Mouse (Mus musculus): ENCODE measurements around the gene Tmc4. TPM values are rescaled to one million over a fixed set of nuclear protein-coding genes. Genes with fewer than 3 reads are reported as not detected.
A peak's percentile ranks its signal among the peaks of the same experiment; 100 is the strongest.
"Not testable (repeated sequence)": the region's sequence is repeated elsewhere in the genome, so short reads cannot be mapped to it uniquely, and the experiment has no call there.

Tmc4 gene
- 60.3 and 69.0 TPM in 2 replicates for polyA plus RNA-seq (2015; fragmentation: Nextera tagmentation; extraction: Ambion mirVana)

DNA sequence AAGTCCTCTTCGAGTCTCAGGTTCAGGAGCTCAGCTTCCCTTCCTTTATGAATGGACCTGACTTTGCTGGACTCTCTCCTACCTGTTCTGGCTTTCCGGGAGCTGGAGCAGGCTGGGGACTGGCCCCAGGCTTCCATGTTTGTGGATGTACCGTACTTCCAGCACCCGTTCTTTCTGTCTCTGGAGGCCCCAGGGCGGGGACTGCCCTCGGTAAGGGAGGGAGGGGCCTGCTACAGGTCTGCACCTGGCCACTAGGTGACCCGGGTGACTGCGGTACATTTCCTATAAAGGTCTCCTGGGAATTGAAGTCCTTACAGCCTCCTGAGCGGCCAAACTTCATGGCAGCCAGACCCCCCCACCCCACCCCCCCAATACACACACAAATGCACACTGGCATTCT, at the start of gene Tmc4:
Gene Tmc4 (minus strand): TSS at position 212 of the 400 bp plus-strand sequence.
- H3K4me2 ChIP-seq (replicated peaks; ENCODE audit: low read depth, low read length) = peak within 1 kb of the TSS; percentile 48
- TF ChIP-seq CTCF (IDR thresholded peaks at IDR 0.05) (peak; percentile 48), EP300 (IDR thresholded peaks at IDR 0.05) (no peak)
- ATAC-seq = peak; percentile 85
- no peaks in the 10 kb centered on the region for H3K9me3 ChIP-seq (ENCODE audit: low read length)
- H3K9ac ChIP-seq (replicated peaks; ENCODE audit: low read depth) = peak within 1 kb of the TSS; percentile 29
- peak within 1 kb of the TSS; percentile 64; the same call in 1 of the 2 replicates for H3K27ac ChIP-seq (ENCODE audit: low read length)
- 34% methylated on average over 9 of the region's 9 CpGs for WGBS
- H3K36me3 ChIP-seq (ENCODE audit: insufficient read depth, low read length) = no peaks in the 10 kb centered on the region
- no peaks in the 10 kb centered on the region for H3K27me3 ChIP-seq (replicated peaks; ENCODE audit: insufficient read depth, low read length)
- DNase-seq (ENCODE audit: low spot score) = peak; percentile 74
- H3K4me1 ChIP-seq (ENCODE audit: insufficient read depth, low read depth, low read length) = no peaks in the 10 kb centered on the region
- H3K4me3 ChIP-seq (ENCODE audit: low read depth, low read length) = peak within 1 kb of the TSS; percentile 25

DNA sequence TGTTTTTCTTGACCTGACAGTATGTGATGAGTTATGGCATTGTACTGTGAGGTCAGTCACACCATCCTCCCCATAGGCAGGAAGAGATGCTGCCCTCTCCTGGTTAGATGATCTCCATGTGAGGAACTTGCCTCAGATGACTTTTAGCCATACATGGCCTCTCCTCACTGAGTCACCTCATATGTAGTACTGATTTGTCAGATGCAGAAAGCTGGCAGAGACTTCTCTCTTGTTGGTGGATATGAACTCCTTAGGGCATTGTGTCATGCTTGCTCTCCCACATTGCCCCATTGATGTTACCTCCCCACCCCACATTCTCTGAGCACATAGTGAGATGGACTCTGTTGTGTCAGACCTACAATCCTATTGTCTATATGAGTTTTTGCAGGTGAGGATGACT, 48.1 kb upstream of the Tmc4 start:
- not testable (repeated sequence) for H3K4me1 ChIP-seq (ENCODE audit: insufficient read depth, low read depth, low read length); H3K27ac ChIP-seq (ENCODE audit: low read length); H3K9ac ChIP-seq (replicated peaks; ENCODE audit: low read depth); ATAC-seq; H3K4me2 ChIP-seq (replicated peaks; ENCODE audit: low read depth, low read length); H3K36me3 ChIP-seq (ENCODE audit: insufficient read depth, low read length); H3K27me3 ChIP-seq (replicated peaks; ENCODE audit: insufficient read depth, low read length); DNase-seq (ENCODE audit: low spot score); H3K4me3 ChIP-seq (ENCODE audit: low read depth, low read length); H3K9me3 ChIP-seq (ENCODE audit: low read length)

DNA sequence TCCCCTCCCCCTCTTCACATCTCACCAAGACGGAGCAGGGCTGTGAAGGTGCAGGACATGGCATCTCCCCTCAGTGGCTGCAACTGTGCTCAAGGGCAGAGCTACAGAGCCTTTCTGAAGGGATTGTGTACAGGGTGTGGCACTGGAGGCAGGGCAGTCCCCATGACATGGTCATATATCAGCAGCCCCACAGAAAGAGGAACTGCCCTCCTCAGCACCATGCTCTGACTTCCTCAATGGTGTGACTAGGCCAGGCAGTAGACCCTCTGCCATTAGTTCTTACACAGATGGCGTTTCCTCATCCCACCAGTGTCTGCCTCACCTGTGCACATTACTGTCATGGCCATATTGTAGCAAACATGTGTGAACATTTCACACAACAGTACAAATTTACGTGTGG, 42.9 kb upstream of the Tmc4 start, which contains the start of gene Pirb:
Gene Pirb (minus strand): TSS at position 124 of the 400 bp plus-strand sequence.
- WGBS = no CpG with 5 or more reads among the region's 3 CpGs
- not testable (repeated sequence) for H3K4me1 ChIP-seq (ENCODE audit: insufficient read depth, low read depth, low read length); ATAC-seq

DNA sequence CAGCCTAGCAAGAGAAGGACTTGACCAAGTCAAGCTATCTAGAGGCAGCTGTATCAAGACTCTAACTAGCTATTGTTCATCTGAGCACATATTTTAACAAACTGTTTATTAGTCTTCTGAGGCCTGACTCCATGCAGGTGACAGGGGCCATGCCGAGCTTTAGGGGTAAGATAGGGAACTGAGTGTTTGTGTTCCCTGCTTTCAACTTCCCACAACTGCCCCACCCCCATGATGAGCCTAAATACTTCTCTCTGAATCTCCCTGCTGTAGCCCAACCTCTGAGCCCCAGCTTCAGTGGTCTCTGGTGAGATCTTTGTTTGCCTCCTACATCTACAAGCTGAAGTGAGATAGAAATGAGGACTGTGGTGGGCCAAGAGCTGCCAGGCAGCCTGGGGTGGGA, 37.9 kb upstream of the Tmc4 start:
- Histone ChIP-seq H3K36me3 (ENCODE audit: insufficient read depth, low read length) (no peaks in the 10 kb centered on the region), H3K4me3 (ENCODE audit: low read depth, low read length) (no peak overlapping the region), H3K27me3 (replicated peaks; ENCODE audit: insufficient read depth, low read length) (no peaks in the 10 kb centered on the region), H3K4me1 (ENCODE audit: insufficient read depth, low read depth, low read length) (no peaks in the 10 kb centered on the region), H3K9ac (replicated peaks; ENCODE audit: low read depth) (no peak overlapping the region), H3K27ac (ENCODE audit: low read length) (no peak overlapping the region), H3K4me2 (replicated peaks; ENCODE audit: low read depth, low read length) (no peak overlapping the region), H3K9me3 (ENCODE audit: low read length) (no peaks in the 10 kb centered on the region)
- DNase-seq (ENCODE audit: low spot score) = no peak
- 5% methylated on average over 1 of the region's 1 CpGs for WGBS
- TF ChIP-seq CTCF (IDR thresholded peaks at IDR 0.05) = no peak
- TF ChIP-seq EP300 (IDR thresholded peaks at IDR 0.05) = no peak
- no peak for ATAC-seq

More for the DNA sequence above, 42.9 kb upstream of the Tmc4 start, which contains the start of gene Pirb:
- not testable (repeated sequence) for H3K9me3 ChIP-seq (ENCODE audit: low read length); DNase-seq (ENCODE audit: low spot score); H3K36me3 ChIP-seq (ENCODE audit: insufficient read depth, low read length); H3K4me2 ChIP-seq (replicated peaks; ENCODE audit: low read depth, low read length); H3K27me3 ChIP-seq (replicated peaks; ENCODE audit: insufficient read depth, low read length); H3K27ac ChIP-seq (ENCODE audit: low read length); H3K4me3 ChIP-seq (ENCODE audit: low read depth, low read length); H3K9ac ChIP-seq (replicated peaks; ENCODE audit: low read depth)

DNA sequence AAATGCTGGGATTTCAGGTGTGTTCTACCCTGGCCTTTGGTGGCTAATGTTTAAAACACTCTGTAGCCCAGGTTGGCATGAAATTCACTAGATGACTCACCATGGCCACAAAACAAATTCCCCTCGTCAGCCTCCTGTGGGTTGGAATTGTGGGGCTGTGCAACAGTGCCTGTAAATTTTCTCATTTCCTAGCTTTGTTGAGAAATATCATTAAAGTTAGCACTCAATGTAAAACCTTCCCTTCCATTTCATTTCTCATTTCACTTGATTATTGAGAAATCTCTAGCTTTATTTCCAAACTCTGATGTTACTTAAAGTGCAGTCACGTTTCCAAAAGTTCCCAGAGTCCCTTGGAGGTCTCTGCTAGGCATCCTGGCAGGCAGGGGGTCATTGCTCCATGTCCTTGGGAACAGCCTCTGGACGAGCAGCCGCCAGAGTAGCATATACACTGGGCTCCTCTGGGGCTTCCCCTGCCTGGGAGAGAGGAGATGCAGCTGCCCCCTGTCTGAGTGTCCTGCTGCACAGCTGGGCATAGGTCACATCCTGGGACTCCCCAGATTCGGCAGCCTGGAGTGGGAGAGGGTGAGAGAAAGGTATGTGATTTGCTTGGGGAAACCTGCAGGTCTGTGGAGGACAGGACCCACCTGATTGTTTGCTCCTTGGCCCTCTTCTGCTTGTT, 35.0 kb upstream of the Tmc4 start:
- no peaks in the 10 kb centered on the region for H3K9me3 ChIP-seq (ENCODE audit: low read length)
- TF ChIP-seq EP300 (IDR thresholded peaks at IDR 0.05) = peak; percentile 39; the same call in 1 of the 2 replicates
- TF ChIP-seq CTCF (IDR thresholded peaks at IDR 0.05) = no peak
- H3K4me3 ChIP-seq (ENCODE audit: low read depth, low read length) = no peak overlapping the region
- no peaks in the 10 kb centered on the region for H3K4me1 ChIP-seq (ENCODE audit: insufficient read depth, low read depth, low read length)
- DNase-seq (ENCODE audit: low spot score) (peak; percentile 87), ATAC-seq (peak; percentile 95)
- H3K36me3 ChIP-seq (ENCODE audit: insufficient read depth, low read length) = no peaks in the 10 kb centered on the region
- no peaks in the 10 kb centered on the region for H3K27me3 ChIP-seq (replicated peaks; ENCODE audit: insufficient read depth, low read length)
- no peak overlapping the region for H3K9ac ChIP-seq (replicated peaks; ENCODE audit: low read depth)
- no peak overlapping the region for H3K27ac ChIP-seq (ENCODE audit: low read length)
- no peak overlapping the region for H3K4me2 ChIP-seq (replicated peaks; ENCODE audit: low read depth, low read length)
- whole genome bisulfite sequencing = 29% methylated on average over 5 of the region's 5 CpGs

DNA sequence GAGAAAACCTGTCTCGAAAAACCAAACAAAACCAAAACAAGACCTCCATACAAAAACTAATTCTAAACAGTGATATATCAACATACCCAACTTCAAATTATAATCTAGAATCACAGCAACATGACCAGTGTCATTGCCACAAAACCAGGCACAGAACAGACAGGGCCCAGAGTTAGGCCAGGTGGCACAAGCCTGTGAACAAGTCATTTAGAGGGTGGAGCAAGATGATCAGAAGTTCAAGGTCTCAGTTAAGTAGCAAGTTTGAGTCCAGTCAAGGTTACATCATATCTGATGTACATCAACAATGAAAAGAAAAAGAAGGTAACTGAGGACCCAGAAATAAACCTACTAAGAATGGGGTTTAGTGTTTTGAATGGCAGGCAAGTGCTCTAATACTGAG, 31.6 kb upstream of the Tmc4 start:
- no peak for DNase-seq (ENCODE audit: low spot score)

DNA sequence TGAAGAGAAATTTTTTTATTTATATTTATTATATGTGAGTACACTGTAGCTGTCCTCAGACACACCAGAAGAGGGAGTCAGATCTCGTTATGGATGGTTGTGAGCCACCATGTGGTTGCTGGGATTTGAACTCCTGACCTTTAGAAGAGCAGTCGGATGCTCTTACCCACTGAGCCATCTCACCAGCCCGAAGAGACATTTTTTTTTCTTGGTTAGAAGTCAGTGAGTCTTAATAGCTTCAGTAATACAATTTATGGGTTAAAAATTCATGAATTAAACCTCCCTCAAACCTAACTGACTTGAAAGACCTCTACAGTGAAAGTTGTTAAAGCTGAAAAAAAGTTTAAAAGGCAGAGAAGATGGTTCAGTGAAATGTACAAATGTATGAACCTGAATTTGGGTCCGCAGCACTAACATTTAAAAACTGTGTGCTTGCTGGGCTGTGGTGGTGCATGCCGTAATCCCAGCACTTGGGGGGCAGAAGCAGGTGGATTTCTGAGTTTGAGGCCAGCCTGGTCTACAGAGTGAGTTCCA, 31.2 kb upstream of the Tmc4 start:
- WGBS = 35% methylated on average over 5 of the region's 5 CpGs
- H3K4me1 ChIP-seq (ENCODE audit: insufficient read depth, low read depth, low read length) = peaks cover 11% of the 10 kb centered on the region; the same call in 1 of the 2 replicates
- DNase-seq (ENCODE audit: low spot score); H3K4me3 ChIP-seq (ENCODE audit: low read depth, low read length); ATAC-seq; H3K36me3 ChIP-seq (ENCODE audit: insufficient read depth, low read length); H3K9me3 ChIP-seq (ENCODE audit: low read length); H3K9ac ChIP-seq (replicated peaks; ENCODE audit: low read depth); H3K4me2 ChIP-seq (replicated peaks; ENCODE audit: low read depth, low read length); H3K27me3 ChIP-seq (replicated peaks; ENCODE audit: insufficient read depth, low read length); H3K27ac ChIP-seq (ENCODE audit: low read length): not testable (repeated sequence)

More for the DNA sequence above, 31.6 kb upstream of the Tmc4 start:
- no peak overlapping the region for H3K4me3 ChIP-seq (ENCODE audit: low read depth, low read length)
- H3K27me3 ChIP-seq (replicated peaks; ENCODE audit: insufficient read depth, low read length) = no peaks in the 10 kb centered on the region
- H3K4me1 ChIP-seq (ENCODE audit: insufficient read depth, low read depth, low read length) = peaks cover 10% of the 10 kb centered on the region; the same call in 1 of the 2 replicates
- H3K36me3 ChIP-seq (ENCODE audit: insufficient read depth, low read length) = peaks cover 9% of the 10 kb centered on the region; the same call in 1 of the 2 replicates
- no peak overlapping the region for H3K9ac ChIP-seq (replicated peaks; ENCODE audit: low read depth)
- H3K4me2 ChIP-seq (replicated peaks; ENCODE audit: low read depth, low read length) = no peak overlapping the region
- no peak overlapping the region for H3K27ac ChIP-seq (ENCODE audit: low read length)
- H3K9me3 ChIP-seq (ENCODE audit: low read length) = no peaks in the 10 kb centered on the region
- ATAC-seq = no peak
- TF ChIP-seq CTCF (IDR thresholded peaks at IDR 0.05) (no peak), EP300 (IDR thresholded peaks at IDR 0.05) (no peak)
- WGBS = 53% methylated on average over 1 of the region's 1 CpGs

Measured in lung, postnatal 0 days (tissue).